Comparison of ENCODE assay signal across 15 mouse cellular contexts in genomic region chr17:64199241-64199933, GRCm38 (mm10).
"Had no signal": no experiment of that assay in that cellular context is flagged by ENCODE, and none has a peak within 500 bp of the region (broad histone marks: within the 10 kb centered on the region; RNA-seq: fewer than 3 reads in every experiment).

No protein-coding gene starts in this region.

- H3K27me3 ChIP-seq: neural tube, embryonic 12.5 days had no signal

- H3K4me1 ChIP-seq: liver, embryonic 12.5 days; midbrain, embryonic 10.5 days; neural tube, embryonic 12.5 days had no signal

- H3K9me3 ChIP-seq: limb, embryonic 10.5 days; liver, embryonic 12.5 days; midbrain, embryonic 10.5 days; neural tube, embryonic 12.5 days had no signal

- DNase-seq: kidney, postnatal 10 days; kidney, postnatal 4 days; lung, postnatal 10 days; lung, postnatal 4 days; midbrain, embryonic 14.5 days; right cerebral cortex, postnatal 14 days; thymus, adult 18-20 months; thymus, postnatal 14 days had no signal

- H3K36me3 ChIP-seq: limb, embryonic 10.5 days; liver, embryonic 12.5 days; midbrain, embryonic 10.5 days; neural tube, embryonic 12.5 days had no signal

- H3K27ac ChIP-seq: layer of hippocampus, adult 2 months; limb, embryonic 10.5 days; liver, embryonic 12.5 days; midbrain, embryonic 10.5 days; neural tube, embryonic 12.5 days had no signal

- H3K4me2 ChIP-seq: liver, embryonic 12.5 days; lung, embryonic 14.5 days had no signal

- H3K9ac ChIP-seq: liver, embryonic 12.5 days; lung, embryonic 14.5 days; neural tube, embryonic 12.5 days had no signal

- ATAC-seq: liver, embryonic 12.5 days had no signal

- H3K4me3 ChIP-seq: layer of hippocampus, adult 2 months; limb, embryonic 10.5 days; liver, embryonic 12.5 days; midbrain, embryonic 10.5 days; myocyte; neural tube, embryonic 12.5 days had no signal
